Mouse (Mus musculus) heart, embryonic 11.5 days (tissue): ENCODE measurements at regions not wholly inside any gene's neighbourhood (a gene's known extent, or its start where the extent isn't known, plus 50 kb on each side); places are given as distances from the start of the nearest gene placed in this dataset.

ENCODE experiments used
- ATAC-seq: fragments of 200-750 bp; cut with Nextera tagmentation; replicated peaks from 2 replicates; pipeline ENCODE4 v1.8.0; 2017; ENCODE audit warnings: moderate library complexity; ENCODE audit not compliant: insufficient number of reproducible peaks, low FRiP score, low TSS enrichment
- H3K27ac ChIP-seq: fragments of 300-500 bp; sonication (generic); 2 replicates; pipeline ENCODE4 v1.5.1; 2014; ENCODE audit warnings: mild to moderate bottlenecking, low read depth, low read length
- H3K27me3 ChIP-seq: fragments of 300-500 bp; sonication (generic); 2 replicates; pipeline ENCODE4 v1.6.1; 2014; ENCODE audit warnings: mild to moderate bottlenecking, low read length, mixed read lengths; ENCODE audit not compliant: control insufficient read depth, insufficient read depth
- H3K36me3 ChIP-seq: fragments of 300-500 bp; sonication (generic); 2 replicates; pipeline ENCODE4 v1.6.1; 2014; ENCODE audit warnings: mild to moderate bottlenecking, low read length, moderate library complexity, mixed read lengths; ENCODE audit not compliant: control insufficient read depth, insufficient read depth
- H3K4me1 ChIP-seq: fragments of 300-500 bp; sonication (generic); 2 replicates; pipeline ENCODE4 v1.6.1; 2014; ENCODE audit warnings: low read length; ENCODE audit not compliant: control insufficient read depth, insufficient read depth
- H3K4me2 ChIP-seq: fragments of 300-500 bp; sonication (generic); 2 replicates; pipeline ENCODE4 v1.6.1; 2014; ENCODE audit warnings: mild to moderate bottlenecking, moderate library complexity
- H3K4me3 ChIP-seq: fragments of 300-500 bp; sonication (generic); 2 replicates; pipeline ENCODE4 v1.5.1; 2014; ENCODE audit warnings: low read depth, low read length
- H3K9ac ChIP-seq: fragments of 300-500 bp; sonication (generic); 2 replicates; pipeline ENCODE4 v1.6.1; 2014; ENCODE audit warnings: mild to moderate bottlenecking, low read depth, low read length, moderate library complexity
- H3K9me3 ChIP-seq: fragments of 300-500 bp; sonication (generic); replicated peaks from 2 replicates; pipeline ENCODE4 v1.6.1; 2016; ENCODE audit warnings: low read length; ENCODE audit not compliant: control insufficient read depth
- WGBS: fragments of 180-500 bp; shearing (Covaris S2); extraction: QIAGEN DNeasy Blood & Tissue Kit; methylation state at CpG from one replicate; pipeline ENCODE4 v1.1.7; 2014; ENCODE audit not compliant: insufficient replicate concordance; 5-methylcytosine and 5-hydroxymethylcytosine counted together

GRCm38 (mm10) chr13:59968584-59969240 is 145.8 kb upstream of the Tut7 start:
- Histone ChIP-seq H3K4me1 (no peaks in the 10 kb centered on the region), H3K27ac (no peak overlapping the region), H3K9ac (no peak overlapping the region), H3K36me3 (no peaks in the 10 kb centered on the region), H3K4me3 (no peak overlapping the region), H3K27me3 (no peaks in the 10 kb centered on the region), H3K4me2 (no peak overlapping the region), H3K9me3 (no peaks in the 10 kb centered on the region)
- ATAC-seq: no peak
- WGBS: 70% methylated on average over 19 of the region's 19 CpGs

GRCm38 (mm10) chr13:59966535-59967255 is 143.7 kb upstream of the Tut7 start:
- 81% methylated on average over 17 of the region's 17 CpGs for WGBS
- Histone ChIP-seq H3K27me3 (no peaks in the 10 kb centered on the region), H3K4me3 (no peak overlapping the region), H3K4me2 (no peak overlapping the region), H3K9me3 (no peaks in the 10 kb centered on the region), H3K36me3 (no peaks in the 10 kb centered on the region), H3K4me1 (no peaks in the 10 kb centered on the region), H3K27ac (no peak overlapping the region), H3K9ac (no peak overlapping the region)
- ATAC-seq: no peak

- 74% methylated on average over 2 of the region's 2 CpGs for WGBS
- ATAC-seq: no peak
- no peak overlapping the region for H3K9ac ChIP-seq
These were observed 142.0 kb upstream of the Tut7 start for GRCm38 (mm10) chr13:59964981-59965380.

DNA sequence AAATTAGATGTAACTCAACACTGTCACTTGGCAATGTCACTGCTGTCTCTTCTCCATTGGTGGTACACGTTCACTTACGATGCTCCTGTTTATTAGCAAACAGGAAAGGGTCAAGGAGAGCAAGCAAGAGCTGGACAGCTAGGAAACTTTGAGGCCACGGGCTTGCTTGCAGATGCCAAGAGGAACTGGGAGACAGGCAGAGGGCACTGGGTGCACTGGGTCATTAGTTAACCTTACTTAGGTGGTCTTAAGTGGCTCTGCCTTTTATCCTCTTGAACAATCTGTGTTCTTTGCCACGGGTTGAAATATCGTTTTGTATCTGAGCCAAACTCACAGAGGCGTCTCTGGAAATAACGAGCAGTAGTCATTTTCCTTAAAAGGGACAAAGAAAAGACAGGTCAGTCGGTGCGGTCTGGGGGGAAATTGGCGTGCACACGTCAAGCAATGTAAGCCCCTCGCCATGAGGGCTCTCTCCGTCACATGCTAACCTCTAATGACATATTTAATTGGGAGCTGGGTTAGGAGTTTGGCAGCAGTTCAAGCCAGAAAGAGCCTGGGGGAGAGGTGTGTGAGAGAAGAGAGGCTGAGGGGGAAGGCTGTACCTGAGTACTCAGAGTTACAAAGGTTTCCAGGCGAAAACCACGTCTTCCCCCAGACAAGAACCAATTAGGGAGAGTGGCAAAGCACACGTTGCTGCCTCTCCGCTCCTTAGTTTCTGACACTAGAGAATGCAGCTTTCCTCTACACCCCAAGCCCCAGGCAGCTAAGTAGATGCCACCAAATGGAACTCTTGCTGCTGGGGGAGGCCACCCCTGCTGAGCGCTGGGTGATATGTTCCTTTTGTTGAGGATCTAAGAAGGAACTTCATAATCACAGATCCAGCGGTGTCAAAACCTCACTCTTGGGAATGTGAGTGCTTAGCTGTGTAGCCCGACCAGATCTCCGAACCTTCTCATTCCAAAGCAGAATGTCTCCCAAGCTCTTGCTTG is 140.0 kb upstream of the Tut7 start:
- no peak overlapping the region for H3K27ac ChIP-seq
- no peak for ATAC-seq

More at GRCm38 (mm10) chr13:59964981-59965380, 142.0 kb upstream of the Tut7 start:
- no peaks in the 10 kb centered on the region for H3K27me3 ChIP-seq
- H3K4me2 ChIP-seq: no peak overlapping the region
- H3K9me3 ChIP-seq: no peaks in the 10 kb centered on the region
- H3K4me1 ChIP-seq: no peaks in the 10 kb centered on the region
- no peaks in the 10 kb centered on the region for H3K36me3 ChIP-seq
- no peak overlapping the region for H3K4me3 ChIP-seq
- no peak overlapping the region for H3K27ac ChIP-seq

DNA sequence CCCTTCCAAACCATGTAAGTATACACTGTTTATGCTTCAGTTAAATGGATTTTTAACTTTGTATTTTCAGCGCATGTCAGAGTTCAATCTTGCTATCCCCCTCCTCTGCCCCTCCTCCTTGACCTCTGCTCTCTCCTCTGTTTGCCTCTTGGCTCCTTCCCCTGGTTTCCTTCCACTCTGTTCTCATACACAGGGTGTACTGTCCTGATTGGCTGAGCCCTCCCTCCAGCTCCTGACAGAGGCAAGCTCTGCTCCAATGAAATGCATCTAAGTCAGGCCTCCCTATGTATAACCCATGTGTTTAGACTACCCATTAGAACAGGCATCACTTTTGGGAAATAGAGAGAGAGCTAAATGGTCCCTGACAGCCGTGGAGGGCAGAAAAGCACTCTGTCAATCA is 133.5 kb upstream of the Tut7 start:
- H3K9me3 ChIP-seq: no peaks in the 10 kb centered on the region
- no peak overlapping the region for H3K4me3 ChIP-seq
- no peak overlapping the region for H3K27ac ChIP-seq
- H3K4me2 ChIP-seq: no peak overlapping the region
- WGBS: 65% methylated on average over 2 of the region's 2 CpGs
- no peaks in the 10 kb centered on the region for H3K36me3 ChIP-seq
- no peak for ATAC-seq
- H3K4me1 ChIP-seq: no peaks in the 10 kb centered on the region
- H3K9ac ChIP-seq: no peak overlapping the region
- H3K27me3 ChIP-seq: no peaks in the 10 kb centered on the region

More for the DNA sequence above, 140.0 kb upstream of the Tut7 start:
- no peaks in the 10 kb centered on the region for H3K36me3 ChIP-seq
- 64% methylated on average over 21 of the region's 21 CpGs for WGBS
- H3K27me3 ChIP-seq: no peaks in the 10 kb centered on the region
- no peak overlapping the region for H3K9ac ChIP-seq
- no peak overlapping the region for H3K4me3 ChIP-seq
- no peaks in the 10 kb centered on the region for H3K9me3 ChIP-seq
- H3K4me2 ChIP-seq: no peak overlapping the region
- no peaks in the 10 kb centered on the region for H3K4me1 ChIP-seq

DNA sequence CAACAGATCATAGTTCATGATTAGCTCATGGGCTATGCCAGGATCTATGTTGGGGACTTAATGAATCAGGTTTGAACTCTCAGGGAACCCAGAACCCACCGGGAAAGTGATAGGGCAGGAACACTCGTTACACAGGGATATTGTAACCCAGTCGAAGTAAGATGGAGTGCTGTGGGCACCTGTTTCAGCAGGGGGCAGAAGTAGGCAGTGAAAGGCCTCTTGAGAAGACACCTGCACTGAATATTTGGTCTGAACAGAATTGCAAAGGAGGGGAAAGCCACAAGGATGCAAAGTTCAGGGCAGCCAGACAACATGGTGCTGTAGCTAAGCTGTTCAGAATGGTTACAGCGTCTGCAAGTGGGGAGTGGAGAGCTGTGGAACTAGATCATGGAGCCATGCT is 129.9 kb upstream of the Tut7 start:
- ATAC-seq: no peak
- H3K27ac ChIP-seq: no peak overlapping the region
- WGBS: 58% methylated on average over 4 of the region's 4 CpGs

DNA sequence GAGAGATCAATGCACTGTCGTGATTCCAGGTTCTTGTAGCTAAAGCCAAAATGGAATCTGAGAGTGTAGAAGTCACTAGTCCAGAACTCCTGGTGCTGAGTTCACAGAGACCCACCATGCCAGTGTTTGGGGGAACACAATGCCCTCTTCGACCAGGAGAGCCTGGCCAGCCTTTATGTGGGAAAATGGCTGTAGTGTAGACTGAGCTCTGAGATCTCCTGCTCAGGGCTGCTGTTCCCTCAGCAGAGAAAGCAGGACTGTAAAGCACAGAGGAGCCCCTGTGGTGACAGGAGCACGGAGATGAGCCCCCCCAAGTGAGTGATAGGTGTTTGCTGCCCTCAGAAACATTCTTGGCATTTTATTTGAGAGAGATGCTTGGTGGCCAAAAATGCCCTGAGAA is 129.2 kb upstream of the Tut7 start:
- Histone ChIP-seq H3K27ac (no peak overlapping the region), H3K4me3 (no peak overlapping the region), H3K4me1 (peaks cover 7% of the 10 kb centered on the region; the same call in 1 of the 2 replicates), H3K9me3 (no peaks in the 10 kb centered on the region), H3K27me3 (no peaks in the 10 kb centered on the region), H3K9ac (no peak overlapping the region), H3K36me3 (no peaks in the 10 kb centered on the region), H3K4me2 (no peak overlapping the region)
- 57% methylated on average over 3 of the region's 3 CpGs for WGBS
- no peak for ATAC-seq

More for the DNA sequence above, 129.9 kb upstream of the Tut7 start:
- no peaks in the 10 kb centered on the region for H3K27me3 ChIP-seq
- H3K9me3 ChIP-seq: no peaks in the 10 kb centered on the region
- H3K36me3 ChIP-seq: no peaks in the 10 kb centered on the region
- H3K4me3 ChIP-seq: no peak overlapping the region
- peaks cover 7% of the 10 kb centered on the region; the same call in 1 of the 2 replicates for H3K4me1 ChIP-seq
- H3K9ac ChIP-seq: no peak overlapping the region
- no peak overlapping the region for H3K4me2 ChIP-seq

DNA sequence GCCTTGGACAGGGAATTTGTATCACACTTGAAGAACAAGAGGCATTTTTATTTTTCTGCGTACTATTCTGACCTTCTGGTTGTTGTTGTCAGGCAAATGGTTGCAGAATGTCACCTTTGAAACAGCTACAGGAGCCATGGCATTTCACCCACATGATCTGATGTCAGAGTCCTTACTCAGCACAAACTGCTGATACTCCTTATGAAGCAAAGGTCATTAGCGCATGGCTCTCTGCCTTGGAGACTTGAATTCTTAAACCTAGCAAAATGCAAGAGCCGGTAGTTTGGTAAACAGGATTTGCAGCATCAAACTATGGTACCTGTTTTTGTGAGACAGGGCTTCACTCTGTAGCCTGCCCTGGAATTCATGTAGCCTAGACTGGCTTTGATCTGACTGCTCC is 127.3 kb upstream of the Tut7 start:
- Histone ChIP-seq H3K27me3 (no peaks in the 10 kb centered on the region), H3K27ac (no peak overlapping the region), H3K9me3 (no peaks in the 10 kb centered on the region), H3K36me3 (no peaks in the 10 kb centered on the region), H3K9ac (no peak overlapping the region), H3K4me2 (no peak overlapping the region), H3K4me1 (peaks cover 7% of the 10 kb centered on the region; the same call in 1 of the 2 replicates), H3K4me3 (no peak overlapping the region)
- WGBS: 83% methylated on average over 3 of the region's 3 CpGs
- no peak for ATAC-seq
